Mouse (Mus musculus) neural tube, embryonic 12.5 days (tissue): ENCODE measurements at regions not wholly inside any gene's neighbourhood (a gene's known extent, or its start where the extent isn't known, plus 50 kb on each side); places are given as distances from the start of the nearest gene placed in this dataset.

Experiments used
- ATAC-seq: fragments of 200-750 bp; cut with Nextera tagmentation; 2 replicates; pipeline ENCODE4 v1.8.0; 2017; ENCODE audit warnings: low read depth, mild to moderate bottlenecking, moderate TSS enrichment, moderate library complexity; ENCODE audit not compliant: low FRiP score
- H3K27ac ChIP-seq: fragments of 300-500 bp; sonication (generic); 2 replicates; pipeline ENCODE4 v1.5.1; 2016
- H3K27me3 ChIP-seq: fragments of 300-500 bp; sonication (generic); replicated peaks from 2 replicates; pipeline ENCODE4 v1.6.1; 2016; ENCODE audit warnings: mild to moderate bottlenecking
- H3K36me3 ChIP-seq: fragments of 300-500 bp; sonication (generic); 2 replicates; pipeline ENCODE4 v1.6.1; 2016; ENCODE audit warnings: mild to moderate bottlenecking
- H3K4me1 ChIP-seq: fragments of 300-500 bp; sonication (generic); 2 replicates; pipeline ENCODE4 v1.6.1; 2016
- H3K4me2 ChIP-seq: fragments of 300-500 bp; sonication (generic); replicated peaks from 2 replicates; pipeline ENCODE4 v1.6.1; 2016; ENCODE audit warnings: mild to moderate bottlenecking
- H3K4me3 ChIP-seq: fragments of 300-500 bp; sonication (generic); 2 replicates; pipeline ENCODE4 v1.5.1; 2016
- H3K9ac ChIP-seq: fragments of 300-500 bp; sonication (generic); 2 replicates; pipeline ENCODE4 v1.6.1; 2016; ENCODE audit warnings: mild to moderate bottlenecking
- H3K9me3 ChIP-seq: fragments of 300-500 bp; sonication (generic); 2 replicates; pipeline ENCODE4 v1.6.1; 2016; ENCODE audit warnings: mild to moderate bottlenecking
- WGBS: fragments of 180-500 bp; shearing (Covaris S2); methylation state at CpG from one replicate; pipeline ENCODE4 v1.1.7; 2016; 5-methylcytosine and 5-hydroxymethylcytosine counted together

GRCm38 (mm10) chr3:52894812-52895211 lies 122.2 kb downstream of the Cog6 start:
- Histone ChIP-seq H3K27me3 (no peaks in the 10 kb centered on the region), H3K4me1 (no peaks in the 10 kb centered on the region), H3K4me2 (no peak overlapping the region), H3K4me3 (no peak overlapping the region), H3K9ac (no peak overlapping the region), H3K36me3 (no peaks in the 10 kb centered on the region), H3K9me3 (no peaks in the 10 kb centered on the region), H3K27ac (no peak overlapping the region)
- ATAC-seq, result no peak
- WGBS, result 96% methylated on average over 2 of the region's 2 CpGs

GRCm38 (mm10) chr3:52889156-52889715 lies 127.8 kb downstream of the Cog6 start:
- WGBS, result 86% methylated on average over 4 of the region's 4 CpGs

GRCm38 (mm10) chr3:52881981-52882380 lies 135.1 kb downstream of the Cog6 start:
- Histone ChIP-seq H3K27me3 (no peaks in the 10 kb centered on the region), H3K27ac (no peak overlapping the region), H3K36me3 (no peaks in the 10 kb centered on the region), H3K4me3 (no peak overlapping the region), H3K4me2 (no peak overlapping the region), H3K9ac (no peak overlapping the region), H3K4me1 (no peaks in the 10 kb centered on the region), H3K9me3 (no peaks in the 10 kb centered on the region)
- ATAC-seq, result no peak
- 88% methylated on average over 3 of the region's 3 CpGs for WGBS

More at GRCm38 (mm10) chr3:52889156-52889715, 127.8 kb downstream of the Cog6 start:
- H3K36me3 ChIP-seq, result no peaks in the 10 kb centered on the region
- H3K4me1 ChIP-seq, result no peaks in the 10 kb centered on the region
- ATAC-seq, result no peak
- H3K4me3 ChIP-seq, result no peak overlapping the region
- H3K4me2 ChIP-seq, result no peak overlapping the region
- H3K9ac ChIP-seq, result no peak overlapping the region
- H3K9me3 ChIP-seq, result no peaks in the 10 kb centered on the region
- H3K27me3 ChIP-seq, result no peaks in the 10 kb centered on the region
- no peak overlapping the region for H3K27ac ChIP-seq

GRCm38 (mm10) chr3:52881139-52881538 lies 135.9 kb downstream of the Cog6 start:
- 87% methylated on average over 4 of the region's 4 CpGs for WGBS
- no peak overlapping the region for H3K27ac ChIP-seq
- H3K4me3 ChIP-seq, result no peak overlapping the region
- H3K4me2 ChIP-seq, result no peak overlapping the region
- ATAC-seq, result no peak
- no peaks in the 10 kb centered on the region for H3K36me3 ChIP-seq
- H3K4me1 ChIP-seq, result no peaks in the 10 kb centered on the region
- no peaks in the 10 kb centered on the region for H3K27me3 ChIP-seq
- no peak overlapping the region for H3K9ac ChIP-seq
- no peaks in the 10 kb centered on the region for H3K9me3 ChIP-seq

GRCm38 (mm10) chr3:52879700-52880099 lies 137.3 kb downstream of the Cog6 start:
- no peak for ATAC-seq
- Histone ChIP-seq H3K4me3 (no peak overlapping the region), H3K36me3 (no peaks in the 10 kb centered on the region), H3K27ac (no peak overlapping the region), H3K27me3 (no peaks in the 10 kb centered on the region), H3K4me2 (no peak overlapping the region), H3K4me1 (no peaks in the 10 kb centered on the region), H3K9me3 (no peaks in the 10 kb centered on the region), H3K9ac (no peak overlapping the region)
- WGBS, result 84% methylated on average over 10 of the region's 10 CpGs

- Histone ChIP-seq H3K9me3 (no peaks in the 10 kb centered on the region), H3K4me3 (no peak overlapping the region), H3K27ac (no peak overlapping the region), H3K36me3 (no peaks in the 10 kb centered on the region), H3K4me2 (no peak overlapping the region), H3K4me1 (no peaks in the 10 kb centered on the region), H3K9ac (no peak overlapping the region), H3K27me3 (no peaks in the 10 kb centered on the region)
- WGBS, result 77% methylated on average over 3 of the region's 3 CpGs
- ATAC-seq, result no peak
Observed at GRCm38 (mm10) chr3:52878334-52878733, 138.7 kb downstream of the Cog6 start.

- no peak overlapping the region for H3K27ac ChIP-seq
- no peaks in the 10 kb centered on the region for H3K36me3 ChIP-seq
- H3K9me3 ChIP-seq, result no peaks in the 10 kb centered on the region
- no peak for ATAC-seq
- H3K9ac ChIP-seq, result no peak overlapping the region
- no peaks in the 10 kb centered on the region for H3K27me3 ChIP-seq
- no peak overlapping the region for H3K4me3 ChIP-seq
- H3K4me2 ChIP-seq, result no peak overlapping the region
- 85% methylated on average over 5 of the region's 5 CpGs for WGBS
- no peaks in the 10 kb centered on the region for H3K4me1 ChIP-seq
Observed at GRCm38 (mm10) chr3:52872260-52872659, 144.8 kb downstream of the Cog6 start.

GRCm38 (mm10) chr3:52863146-52863849 lies 153.7 kb downstream of the Cog6 start:
- Histone ChIP-seq H3K27me3 (no peaks in the 10 kb centered on the region), H3K9me3 (no peaks in the 10 kb centered on the region), H3K9ac (no peak overlapping the region), H3K4me2 (no peak overlapping the region), H3K4me1 (no peaks in the 10 kb centered on the region), H3K36me3 (no peaks in the 10 kb centered on the region), H3K27ac (no peak overlapping the region), H3K4me3 (no peak overlapping the region)
- no peak for ATAC-seq
- 91% methylated on average over 8 of the region's 8 CpGs for WGBS

GRCm38 (mm10) chr3:52862026-52862425 lies 155.0 kb downstream of the Cog6 start:
- ATAC-seq, result no peak
- Histone ChIP-seq H3K9me3 (no peaks in the 10 kb centered on the region), H3K36me3 (no peaks in the 10 kb centered on the region), H3K27me3 (no peaks in the 10 kb centered on the region), H3K27ac (no peak overlapping the region), H3K4me2 (no peak overlapping the region), H3K4me3 (no peak overlapping the region), H3K9ac (no peak overlapping the region), H3K4me1 (no peaks in the 10 kb centered on the region)
- 92% methylated on average over 4 of the region's 4 CpGs for WGBS

- no peaks in the 10 kb centered on the region for H3K27me3 ChIP-seq
- H3K9ac ChIP-seq, result no peak overlapping the region
- ATAC-seq, result no peak
- H3K4me1 ChIP-seq, result no peaks in the 10 kb centered on the region
- H3K27ac ChIP-seq, result no peak overlapping the region
- H3K36me3 ChIP-seq, result no peaks in the 10 kb centered on the region
- H3K4me3 ChIP-seq, result no peak overlapping the region
- WGBS, result 88% methylated on average over 13 of the region's 13 CpGs
- no peaks in the 10 kb centered on the region for H3K9me3 ChIP-seq
- H3K4me2 ChIP-seq, result no peak overlapping the region
Observed at GRCm38 (mm10) chr3:52861538-52861937, 155.5 kb downstream of the Cog6 start.

- Histone ChIP-seq H3K9ac (no peak overlapping the region), H3K9me3 (no peaks in the 10 kb centered on the region), H3K36me3 (no peaks in the 10 kb centered on the region), H3K4me3 (no peak overlapping the region), H3K27ac (no peak overlapping the region), H3K27me3 (no peaks in the 10 kb centered on the region), H3K4me2 (no peak overlapping the region), H3K4me1 (no peaks in the 10 kb centered on the region)
- 82% methylated on average over 2 of the region's 2 CpGs for WGBS
- ATAC-seq, result no peak
Observed at GRCm38 (mm10) chr3:52859848-52860247, 157.2 kb downstream of the Cog6 start.

- no peak overlapping the region for H3K27ac ChIP-seq
- 96% methylated on average over 8 of the region's 8 CpGs for WGBS
- no peak for ATAC-seq
- H3K27me3 ChIP-seq, result no peaks in the 10 kb centered on the region
- H3K4me3 ChIP-seq, result no peak overlapping the region
- no peaks in the 10 kb centered on the region for H3K36me3 ChIP-seq
- H3K4me1 ChIP-seq, result no peaks in the 10 kb centered on the region
- no peak overlapping the region for H3K4me2 ChIP-seq
- H3K9me3 ChIP-seq, result no peaks in the 10 kb centered on the region
- no peak overlapping the region for H3K9ac ChIP-seq
Observed at GRCm38 (mm10) chr3:52859266-52859825, 157.7 kb downstream of the Cog6 start.

GRCm38 (mm10) chr3:52858259-52858658 lies 158.8 kb downstream of the Cog6 start:
- no peaks in the 10 kb centered on the region for H3K9me3 ChIP-seq
- no peak overlapping the region for H3K4me3 ChIP-seq
- H3K27me3 ChIP-seq, result no peaks in the 10 kb centered on the region
- H3K4me1 ChIP-seq, result no peaks in the 10 kb centered on the region
- 89% methylated on average over 9 of the region's 9 CpGs for WGBS
- H3K4me2 ChIP-seq, result no peak overlapping the region
- H3K27ac ChIP-seq, result no peak overlapping the region
- ATAC-seq, result no peak
- no peaks in the 10 kb centered on the region for H3K36me3 ChIP-seq
- no peak overlapping the region for H3K9ac ChIP-seq
